Mouse (Mus musculus): ENCODE data around the gene Mrps2.

DNA sequence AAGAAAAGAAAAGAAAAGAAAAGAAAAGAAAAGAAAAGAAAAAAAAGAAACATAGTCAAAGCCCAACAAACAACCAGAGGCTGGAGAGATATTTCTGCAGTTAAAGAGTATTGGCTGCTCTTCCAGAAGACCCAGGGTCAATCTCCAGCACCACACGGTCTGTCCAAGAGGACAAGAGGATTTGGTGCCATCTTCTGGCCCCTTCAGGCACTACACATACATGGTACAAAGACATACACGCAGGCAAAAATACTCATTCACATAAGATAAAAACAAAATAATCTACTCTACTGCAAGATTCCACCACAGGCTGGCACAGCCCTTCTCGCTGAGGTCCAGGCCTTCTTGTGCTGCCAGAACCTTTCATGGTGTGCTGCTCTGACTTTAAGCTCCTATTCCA, 44.7 kb upstream of the Mrps2 start:
- TF ChIP-seq POLR2A (IDR thresholded peaks at IDR 0.05; ENCODE audit: insufficient read length, low read depth): no peak
- TF ChIP-seq MAX (IDR thresholded peaks at IDR 0.05; ENCODE audit: low read depth): no peak
- no peak for TF ChIP-seq MYOG (IDR thresholded peaks at IDR 0.05; ENCODE audit: control insufficient read depth in 1 of 3, insufficient read depth in 1 of 3, insufficient read length in 2 of 3, low read depth in 2 of 3)
- TF ChIP-seq POLR2AphosphoS2 (IDR thresholded peaks at IDR 0.05; ENCODE audit: insufficient read length, low read depth): no peak
- no peak for TF ChIP-seq USF1 (IDR thresholded peaks at IDR 0.05; ENCODE audit: low read depth)
- TF ChIP-seq E2F4 (IDR thresholded peaks at IDR 0.05; ENCODE audit: insufficient read depth): no peak
- no peak for TF ChIP-seq TCF12 (IDR thresholded peaks at IDR 0.05; ENCODE audit: insufficient read depth, poor library complexity, severe bottlenecking)
- no peak for TF ChIP-seq TCF3 (IDR thresholded peaks at IDR 0.05; ENCODE audit: insufficient read length, low read depth)

Measured in myocyte (in vitro differentiated cells).